Mouse (Mus musculus) C2C12 (cell line): ENCODE results near the gene Casp8ap2. TPM values are rescaled to one million over a fixed set of nuclear protein-coding genes. Genes with fewer than 3 reads are reported as not detected.
A peak's percentile ranks its signal among the peaks of the same experiment; 100 is the strongest.

ENCODE experiments used
- H3K27me3 ChIP-seq: one replicate; pipeline ENCODE4 v1.6.1; 2011; ENCODE audit not compliant: control insufficient read depth, insufficient read depth, insufficient read length
- H3K36me3 ChIP-seq: one replicate; pipeline ENCODE4 v1.6.1; 2011; ENCODE audit not compliant: control insufficient read depth, insufficient read depth
- H3K4me3 ChIP-seq: one replicate; pipeline ENCODE4 v1.5.1; 2011; ENCODE audit warnings: mild to moderate bottlenecking, control low read depth; ENCODE audit not compliant: poor library complexity, insufficient read depth, severe bottlenecking
- H3K79me2 ChIP-seq: one replicate; pipeline ENCODE4 v1.6.1; 2011; ENCODE audit not compliant: control insufficient read depth, insufficient read depth
- H3K79me3 ChIP-seq: one replicate; pipeline ENCODE4 v1.6.1; 2011; ENCODE audit warnings: low read depth, control low read depth
- H3ac ChIP-seq: one replicate; pipeline ENCODE3; 2011; ENCODE audit warnings: low read depth; ENCODE audit not compliant: control insufficient read depth, insufficient read length
- CEBPB ChIP-seq: IDR thresholded peaks from one replicate; pipeline ENCODE4 v1.6.1; 2011; ENCODE audit warnings: low read depth, mild to moderate bottlenecking, control low read depth, moderate library complexity
- CTCF ChIP-seq: IDR thresholded peaks from one replicate; pipeline ENCODE4 v1.5.1; 2011; ENCODE audit not compliant: control insufficient read depth, insufficient read depth, insufficient read length
- FOSL1 ChIP-seq: IDR thresholded peaks from one replicate; pipeline ENCODE4 v1.8.0; 2011; ENCODE audit warnings: mild to moderate bottlenecking, low read length; ENCODE audit not compliant: poor library complexity, insufficient read depth, severe bottlenecking
- MAX ChIP-seq: IDR thresholded peaks from one replicate; pipeline ENCODE4 v1.6.1; 2011; ENCODE audit warnings: mild to moderate bottlenecking, control low read depth
- MYOD1 ChIP-seq: IDR thresholded peaks from one replicate; pipeline ENCODE4 v1.6.1; 2011; ENCODE audit warnings: low read depth; ENCODE audit not compliant: control insufficient read depth, insufficient read length
- MYOG ChIP-seq: IDR thresholded peaks from one replicate; pipeline ENCODE4 v1.6.1; 2011; ENCODE audit not compliant: control insufficient read depth, insufficient read length; ENCODE audit errors: extremely low read depth
- USF1 ChIP-seq: IDR thresholded peaks from one replicate; pipeline ENCODE4 v1.6.1; 2011; ENCODE audit warnings: low read depth, mild to moderate bottlenecking, control low read depth, moderate library complexity
- polyA plus RNA-seq: library from polyadenylated mRNA; unstranded; fragments of >200 nt; fragmentation: generic; extraction: Trizol; gene quantifications from one replicate; pipeline ENCODE4 v1.2.1, GENCODE M21; 2012; ENCODE audit warnings: missing spikeins

Gene Casp8ap2
- polyA plus RNA-seq, 1 experiment: 2.9 TPM

GRCm38 (mm10) chr4:32651669-32652068, 36.4 kb downstream of the Casp8ap2 start:
- no peaks in the 10 kb centered on the region for H3K79me2 ChIP-seq
- H3K79me3 ChIP-seq: no peaks in the 10 kb centered on the region
- no peaks in the 10 kb centered on the region for H3K27me3 ChIP-seq
- no peak overlapping the region for H3K4me3 ChIP-seq
- H3K36me3 ChIP-seq: peaks cover 69% of the 10 kb centered on the region
- H3ac ChIP-seq: no peak overlapping the region
- TF ChIP-seq MYOD1 (no peak), FOSL1 (no peak), CEBPB (no peak), MYOG (no peak), USF1 (no peak), CTCF (no peak), MAX (no peak)

- TF ChIP-seq MAX: no peak
- Histone ChIP-seq H3ac (peak overlapping the region; percentile 56), H3K27me3 (no peaks in the 10 kb centered on the region)
Measured at GRCm38 (mm10) chr4:32656146-32656904, 41.1 kb downstream of the Casp8ap2 start.

GRCm38 (mm10) chr4:32656918-32657662, 41.8 kb downstream of the Casp8ap2 start, which contains the start of gene Mdn1:
Gene Mdn1, plus strand, starts transcription at chr4:32657119.
- peaks cover 50% of the 10 kb centered on the region for H3K79me3 ChIP-seq
- peaks cover 52% of the 10 kb centered on the region for H3K79me2 ChIP-seq
- peak within 1 kb of the TSS; percentile 86 for H3K4me3 ChIP-seq
- TF ChIP-seq MYOG: no peak
- peak; percentile 59 for TF ChIP-seq CEBPB
- TF ChIP-seq USF1: peak; percentile 42
- peak; percentile 94 for TF ChIP-seq MAX
- peak within 1 kb of the TSS; percentile 91 for H3ac ChIP-seq
- H3K27me3 ChIP-seq: no peaks in the 10 kb centered on the region
- H3K36me3 ChIP-seq: peaks cover 33% of the 10 kb centered on the region

More at GRCm38 (mm10) chr4:32656146-32656904, 41.1 kb downstream of the Casp8ap2 start:
- Histone ChIP-seq H3K79me3 (peaks cover 43% of the 10 kb centered on the region), H3K4me3 (peak overlapping the region; percentile 86), H3K36me3 (peaks cover 40% of the 10 kb centered on the region), H3K79me2 (peaks cover 45% of the 10 kb centered on the region)

- Histone ChIP-seq H3K36me3 (peaks cover 77% of the 10 kb centered on the region), H3K79me2 (peaks cover 64% of the 10 kb centered on the region), H3K27me3 (no peaks in the 10 kb centered on the region), H3ac (no peak overlapping the region), H3K79me3 (peaks cover 34% of the 10 kb centered on the region), H3K4me3 (no peak overlapping the region)
- no peak for TF ChIP-seq MYOD1
- no peak for TF ChIP-seq MYOG
- TF ChIP-seq FOSL1: no peak
- TF ChIP-seq USF1: no peak
- no peak for TF ChIP-seq MAX
- no peak for TF ChIP-seq CEBPB
- TF ChIP-seq CTCF: no peak
Measured at GRCm38 (mm10) chr4:32665843-32666242, 50.6 kb downstream of the Casp8ap2 start.

GRCm38 (mm10) chr4:32668291-32668690, 53.0 kb downstream of the Casp8ap2 start:
- Histone ChIP-seq H3K36me3 (peaks cover 91% of the 10 kb centered on the region), H3ac (no peak overlapping the region), H3K4me3 (no peak overlapping the region), H3K79me2 (peaks cover 40% of the 10 kb centered on the region), H3K79me3 (peaks cover 13% of the 10 kb centered on the region), H3K27me3 (no peaks in the 10 kb centered on the region)
- TF ChIP-seq CTCF (no peak), FOSL1 (no peak), MYOD1 (no peak)

GRCm38 (mm10) chr4:32669825-32670224, 54.6 kb downstream of the Casp8ap2 start:
- peaks cover 91% of the 10 kb centered on the region for H3K36me3 ChIP-seq
- peaks cover 24% of the 10 kb centered on the region for H3K79me2 ChIP-seq
- TF ChIP-seq MYOD1 (no peak), FOSL1 (no peak), MAX (no peak), CEBPB (no peak), CTCF (no peak), MYOG (no peak), USF1 (no peak)

More at GRCm38 (mm10) chr4:32669825-32670224, 54.6 kb downstream of the Casp8ap2 start:
- no peak overlapping the region for H3K4me3 ChIP-seq
- peaks cover 2% of the 10 kb centered on the region for H3K79me3 ChIP-seq
- H3ac ChIP-seq: no peak overlapping the region
- H3K27me3 ChIP-seq: no peaks in the 10 kb centered on the region
